Mouse (Mus musculus): ENCODE measurements at regions not wholly inside any gene's neighbourhood (a gene's known extent, or its start where the extent isn't known, plus 50 kb on each side); places are given as distances from the start of the nearest gene placed in this dataset.
A peak's percentile ranks its signal among the peaks of the same experiment; 100 is the strongest.

- no peak for TF ChIP-seq POLR2A (IDR thresholded peaks at IDR 0.05; ENCODE audit: extremely low read depth, insufficient read depth, low read length)
- TF ChIP-seq CTCF (IDR thresholded peaks at IDR 0.05; ENCODE audit: extremely low read depth, insufficient read depth, low read length), result no peak
- Histone ChIP-seq H3K4me3 (ENCODE audit: insufficient read depth, low read length) (no peak overlapping the region), H3K4me1 (ENCODE audit: control insufficient read depth, insufficient read depth, low read length) (peaks cover 1% of the 10 kb centered on the region), H3K27ac (ENCODE audit: insufficient read depth, low read length) (no peak overlapping the region)
Observed at GRCm38 (mm10) chr3:39961836-39962640, 569.0 kb upstream of the Intu start.

- no peak overlapping the region for H3K4me3 ChIP-seq (ENCODE audit: insufficient read depth, low read length)
- H3K27ac ChIP-seq (ENCODE audit: insufficient read depth, low read length), result no peak overlapping the region
- peaks cover 1% of the 10 kb centered on the region for H3K4me1 ChIP-seq (ENCODE audit: control insufficient read depth, insufficient read depth, low read length)
- TF ChIP-seq POLR2A (IDR thresholded peaks at IDR 0.05; ENCODE audit: extremely low read depth, insufficient read depth, low read length) (no peak), CTCF (IDR thresholded peaks at IDR 0.05; ENCODE audit: extremely low read depth, insufficient read depth, low read length) (no peak)
Observed at GRCm38 (mm10) chr3:39965431-39965830, 565.7 kb upstream of the Intu start.

- no peak overlapping the region; the same call in 1 of the 2 replicates for H3K27ac ChIP-seq (ENCODE audit: insufficient read depth, low read length)
- peaks cover 1% of the 10 kb centered on the region for H3K4me1 ChIP-seq (ENCODE audit: control insufficient read depth, insufficient read depth, low read length)
- no peak for TF ChIP-seq CTCF (IDR thresholded peaks at IDR 0.05; ENCODE audit: extremely low read depth, insufficient read depth, low read length)
- TF ChIP-seq POLR2A (IDR thresholded peaks at IDR 0.05; ENCODE audit: extremely low read depth, insufficient read depth, low read length), result no peak
Observed at GRCm38 (mm10) chr3:39966390-39966789, 564.7 kb upstream of the Intu start.

GRCm38 (mm10) chr3:39976937-39977336 lies 554.1 kb upstream of the Intu start:
- no peak overlapping the region for H3K27ac ChIP-seq (ENCODE audit: insufficient read depth, low read length)
- H3K4me1 ChIP-seq (ENCODE audit: control insufficient read depth, insufficient read depth, low read length), result no peaks in the 10 kb centered on the region
- no peak overlapping the region for H3K4me3 ChIP-seq (ENCODE audit: insufficient read depth, low read length)
- no peak for TF ChIP-seq CTCF (IDR thresholded peaks at IDR 0.05; ENCODE audit: extremely low read depth, insufficient read depth, low read length)
- no peak for TF ChIP-seq POLR2A (IDR thresholded peaks at IDR 0.05; ENCODE audit: extremely low read depth, insufficient read depth, low read length)

More at GRCm38 (mm10) chr3:39966390-39966789, 564.7 kb upstream of the Intu start:
- no peak overlapping the region for H3K4me3 ChIP-seq (ENCODE audit: insufficient read depth, low read length)

- Histone ChIP-seq H3K27ac (ENCODE audit: insufficient read depth, low read length) (no peak overlapping the region), H3K4me1 (ENCODE audit: control insufficient read depth, insufficient read depth, low read length) (no peaks in the 10 kb centered on the region), H3K4me3 (ENCODE audit: insufficient read depth, low read length) (no peak overlapping the region)
- TF ChIP-seq CTCF (IDR thresholded peaks at IDR 0.05; ENCODE audit: extremely low read depth, insufficient read depth, low read length) (no peak), POLR2A (IDR thresholded peaks at IDR 0.05; ENCODE audit: extremely low read depth, insufficient read depth, low read length) (no peak)
Observed at GRCm38 (mm10) chr3:39978916-39979679, 552.0 kb upstream of the Intu start.

GRCm38 (mm10) chr3:39982656-39983055 lies 548.4 kb upstream of the Intu start:
- Histone ChIP-seq H3K27ac (ENCODE audit: insufficient read depth, low read length) (no peak overlapping the region), H3K4me3 (ENCODE audit: insufficient read depth, low read length) (no peak overlapping the region), H3K4me1 (ENCODE audit: control insufficient read depth, insufficient read depth, low read length) (no peaks in the 10 kb centered on the region)
- no peak for TF ChIP-seq CTCF (IDR thresholded peaks at IDR 0.05; ENCODE audit: extremely low read depth, insufficient read depth, low read length)

GRCm38 (mm10) chr3:39987710-39988109 lies 543.4 kb upstream of the Intu start:
- H3K4me3 ChIP-seq (ENCODE audit: insufficient read depth, low read length), result no peak overlapping the region
- no peak overlapping the region for H3K27ac ChIP-seq (ENCODE audit: insufficient read depth, low read length)
- TF ChIP-seq POLR2A (IDR thresholded peaks at IDR 0.05; ENCODE audit: extremely low read depth, insufficient read depth, low read length) (no peak), CTCF (IDR thresholded peaks at IDR 0.05; ENCODE audit: extremely low read depth, insufficient read depth, low read length) (no peak)
- no peaks in the 10 kb centered on the region for H3K4me1 ChIP-seq (ENCODE audit: control insufficient read depth, insufficient read depth, low read length)

- Histone ChIP-seq H3K4me1 (ENCODE audit: control insufficient read depth, insufficient read depth, low read length) (no peaks in the 10 kb centered on the region), H3K4me3 (ENCODE audit: insufficient read depth, low read length) (no peak overlapping the region), H3K27ac (ENCODE audit: insufficient read depth, low read length) (no peak overlapping the region)
- TF ChIP-seq POLR2A (IDR thresholded peaks at IDR 0.05; ENCODE audit: extremely low read depth, insufficient read depth, low read length) (no peak), CTCF (IDR thresholded peaks at IDR 0.05; ENCODE audit: extremely low read depth, insufficient read depth, low read length) (peak; percentile 54)
Observed at GRCm38 (mm10) chr3:39998628-39999027, 532.5 kb upstream of the Intu start.

- no peaks in the 10 kb centered on the region for H3K4me1 ChIP-seq (ENCODE audit: control insufficient read depth, insufficient read depth, low read length)
- TF ChIP-seq POLR2A (IDR thresholded peaks at IDR 0.05; ENCODE audit: extremely low read depth, insufficient read depth, low read length) (no peak), CTCF (IDR thresholded peaks at IDR 0.05; ENCODE audit: extremely low read depth, insufficient read depth, low read length) (no peak)
- H3K27ac ChIP-seq (ENCODE audit: insufficient read depth, low read length), result no peak overlapping the region
- no peak overlapping the region for H3K4me3 ChIP-seq (ENCODE audit: insufficient read depth, low read length)
Observed at GRCm38 (mm10) chr3:39999846-40000245, 531.2 kb upstream of the Intu start.

GRCm38 (mm10) chr3:40002838-40003237 lies 528.2 kb upstream of the Intu start:
- no peaks in the 10 kb centered on the region for H3K4me1 ChIP-seq (ENCODE audit: control insufficient read depth, insufficient read depth, low read length)
- no peak overlapping the region for H3K4me3 ChIP-seq (ENCODE audit: insufficient read depth, low read length)
- no peak overlapping the region for H3K27ac ChIP-seq (ENCODE audit: insufficient read depth, low read length)
- TF ChIP-seq CTCF (IDR thresholded peaks at IDR 0.05; ENCODE audit: extremely low read depth, insufficient read depth, low read length), result no peak
- TF ChIP-seq POLR2A (IDR thresholded peaks at IDR 0.05; ENCODE audit: extremely low read depth, insufficient read depth, low read length), result no peak

All from cortical plate, adult 2 months (tissue).